Mouse (Mus musculus): ENCODE results near the gene Higd1b. TPM values are rescaled to one million over a fixed set of nuclear protein-coding genes. Genes with fewer than 3 reads are reported as not detected.

Higd1b gene
- polyA plus RNA-seq, 1 experiment from 2014 or later = 10.2 TPM

DNA sequence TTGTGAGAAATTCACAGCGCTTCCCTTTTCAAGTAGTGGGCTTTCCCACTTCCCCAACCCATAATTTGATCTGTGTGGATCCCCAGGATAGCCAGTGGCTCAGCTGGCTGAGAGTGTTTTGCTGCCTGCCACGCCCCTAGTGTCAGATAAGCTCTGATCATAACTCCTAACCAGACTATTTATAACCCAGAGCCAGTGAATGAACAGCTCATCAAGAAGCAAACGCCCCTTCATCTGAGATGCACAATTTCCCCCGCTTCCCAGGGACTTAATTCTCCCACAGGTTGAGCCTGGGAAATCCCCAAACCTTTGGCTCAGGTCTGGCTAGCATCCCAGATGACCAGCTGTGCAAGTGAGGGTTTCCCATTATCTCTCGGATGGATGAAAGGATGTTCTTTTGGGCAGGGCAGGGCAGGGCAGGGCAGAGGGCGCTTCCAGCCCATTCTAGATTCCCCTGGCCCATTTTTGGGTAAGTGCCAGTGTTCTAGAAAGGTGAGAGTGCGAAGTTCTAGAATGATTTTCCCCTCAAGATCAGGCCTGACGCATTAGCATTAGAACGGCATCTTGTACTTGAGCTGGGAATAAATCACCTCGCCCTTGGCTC is 49.1 kb downstream of the Higd1b start, which contains the start of gene Fam187a:
TSS of gene Fam187a (plus strand) at position 554 of the 604 bp plus-strand sequence.
- H3K9ac ChIP-seq (replicated peaks; ENCODE audit: low read depth, low read length) = no peak within 1 kb of the TSS
- 49% methylated on average over 10 of the region's 10 CpGs for WGBS
- no peak within 1 kb of the TSS for H3K4me2 ChIP-seq (ENCODE audit: low read depth, low read length)
- peaks cover 8% of the 10 kb centered on the region for H3K4me1 ChIP-seq (ENCODE audit: control insufficient read depth, insufficient read depth, low read length)
- ATAC-seq (ENCODE audit: low read depth) = no peak
- H3K9me3 ChIP-seq (ENCODE audit: control insufficient read depth, low read length) = no peaks in the 10 kb centered on the region
- H3K27ac ChIP-seq (ENCODE audit: low read depth, low read length) = no peak within 1 kb of the TSS
- no peak within 1 kb of the TSS for H3K4me3 ChIP-seq (ENCODE audit: low read depth, low read length)
- H3K36me3 ChIP-seq (ENCODE audit: control insufficient read depth, insufficient read depth, low read length) = no peaks in the 10 kb centered on the region
- no peaks in the 10 kb centered on the region for H3K27me3 ChIP-seq (ENCODE audit: control insufficient read depth, insufficient read depth, low read length)

DNA sequence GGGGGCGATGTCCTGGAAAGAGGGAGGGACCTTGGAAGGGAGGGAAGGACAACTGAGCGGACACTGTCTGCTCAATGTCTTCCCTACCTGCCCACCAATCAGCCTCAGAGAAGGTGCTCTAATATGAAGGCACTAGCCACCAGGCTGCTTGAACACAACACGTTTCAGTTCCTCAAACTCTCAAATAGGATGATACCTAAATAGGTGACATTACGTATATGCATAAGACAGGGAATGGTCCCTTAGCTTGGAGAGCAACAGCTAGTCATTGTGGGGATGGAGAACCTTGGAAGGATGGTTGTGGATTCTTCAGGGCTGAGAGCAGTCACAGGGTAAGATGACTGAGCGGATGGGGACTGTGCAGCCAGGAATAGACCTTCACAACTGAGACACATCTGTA is 51.8 kb downstream of the Higd1b start:
- Histone ChIP-seq H3K9ac (replicated peaks; ENCODE audit: low read depth, low read length) (no peak overlapping the region), H3K36me3 (ENCODE audit: control insufficient read depth, insufficient read depth, low read length) (no peaks in the 10 kb centered on the region), H3K27me3 (ENCODE audit: control insufficient read depth, insufficient read depth, low read length) (peaks cover 2% of the 10 kb centered on the region; the same call in 1 of the 2 replicates), H3K4me2 (ENCODE audit: low read depth, low read length) (no peak overlapping the region), H3K4me1 (ENCODE audit: control insufficient read depth, insufficient read depth, low read length) (no peaks in the 10 kb centered on the region), H3K27ac (ENCODE audit: low read depth, low read length) (no peak overlapping the region), H3K9me3 (ENCODE audit: control insufficient read depth, low read length) (no peaks in the 10 kb centered on the region), H3K4me3 (ENCODE audit: low read depth, low read length) (no peak overlapping the region)
- 83% methylated on average over 5 of the region's 5 CpGs for WGBS
- ATAC-seq (ENCODE audit: low read depth) = no peak

Other genes starting within 250 kb of the Higd1b start
- 6.5 and 10.5 TPM in 2 replicates for gene Fzd2, start 231.5 kb upstream of the Higd1b start, polyA plus RNA-seq (2014; fragmentation: Nextera tagmentation; extraction: Ambion mirVana)
- 0.11 and 0.12 TPM in 2 replicates for gene Meioc, start 172.1 kb upstream of the Higd1b start, polyA plus RNA-seq (2014; fragmentation: Nextera tagmentation; extraction: Ambion mirVana)
- gene Ccdc43, start 138.1 kb upstream of the Higd1b start, polyA plus RNA-seq (2014; fragmentation: Nextera tagmentation; extraction: Ambion mirVana) = 35.5 and 37.4 TPM in 2 replicates
- 22.2 and 31.8 TPM in 2 replicates for gene Adam11, start 74.4 kb upstream of the Higd1b start, polyA plus RNA-seq (2014; fragmentation: Nextera tagmentation; extraction: Ambion mirVana)
- gene Gjc1, start 16.1 kb upstream of the Higd1b start, polyA plus RNA-seq (2014; fragmentation: Nextera tagmentation; extraction: Ambion mirVana) = 34.1 and 34.7 TPM in 2 replicates
- gene Eftud2, start 45.1 kb downstream of the Higd1b start, polyA plus RNA-seq (2014; fragmentation: Nextera tagmentation; extraction: Ambion mirVana) = 113 and 135 TPM in 2 replicates
- gene Ccdc103, start 45.4 kb downstream of the Higd1b start, polyA plus RNA-seq (2014; fragmentation: Nextera tagmentation; extraction: Ambion mirVana) = 2.1 and 2.4 TPM in 2 replicates
- gene Fam187a, start 49.3 kb downstream of the Higd1b start, polyA plus RNA-seq (2014; fragmentation: Nextera tagmentation; extraction: Ambion mirVana) = 0.17 TPM in 1 of 2 replicates, not detected in the other
- 0.17 and 0.88 TPM in 2 replicates for gene Gfap, start 65.1 kb downstream of the Higd1b start, polyA plus RNA-seq (2014; fragmentation: Nextera tagmentation; extraction: Ambion mirVana)
- gene Kif18b, start 89.3 kb downstream of the Higd1b start, polyA plus RNA-seq (2014; fragmentation: Nextera tagmentation; extraction: Ambion mirVana) = 0.84 and 0.88 TPM in 2 replicates
- gene C1ql1, start 110.8 kb downstream of the Higd1b start, polyA plus RNA-seq (2014; fragmentation: Nextera tagmentation; extraction: Ambion mirVana) = 5.6 and 6.8 TPM in 2 replicates
- gene Nmt1, start 192.3 kb downstream of the Higd1b start, polyA plus RNA-seq (2014; fragmentation: Nextera tagmentation; extraction: Ambion mirVana) = 27.9 and 35.5 TPM in 2 replicates
- gene Dcakd, start 192.5 kb downstream of the Higd1b start, polyA plus RNA-seq (2014; fragmentation: Nextera tagmentation; extraction: Ambion mirVana) = 178 and 193 TPM in 2 replicates

Data from neural tube, embryonic 14.5 days (tissue).